Mouse (Mus musculus) embryonic facial prominence, embryonic 11.5 days (tissue): ENCODE results near the gene Nhej1. TPM values are rescaled to one million over a fixed set of nuclear protein-coding genes. Genes with fewer than 3 reads are reported as not detected.

Experiments
- ATAC-seq: fragments of 200-750 bp; cut with Nextera tagmentation; replicated peaks from 2 replicates; pipeline ENCODE4 v1.8.0; 2017; ENCODE audit warnings: low read depth; ENCODE audit not compliant: insufficient number of reproducible peaks, low FRiP score, low TSS enrichment
- DNase-seq: peaks from one replicate; pipeline ENCODE4 v3.0.0-alpha.2; 2015; ENCODE audit warnings: low spot score
- H3K27ac ChIP-seq: fragments of 300-500 bp; sonication (generic); replicated peaks from 2 replicates; pipeline ENCODE4 v1.5.1; 2014; ENCODE audit warnings: mild to moderate bottlenecking, low read depth, low read length, control low read depth
- H3K27me3 ChIP-seq: fragments of 300-500 bp; sonication (generic); 2 replicates; pipeline ENCODE4 v1.6.1; 2014; ENCODE audit warnings: mild to moderate bottlenecking, low read length, moderate library complexity, mixed read lengths; ENCODE audit not compliant: control insufficient read depth, insufficient read depth
- H3K36me3 ChIP-seq: fragments of 300-500 bp; sonication (generic); replicated peaks from 2 replicates; pipeline ENCODE4 v1.6.1; 2014; ENCODE audit warnings: low read depth, mild to moderate bottlenecking, low read length, moderate library complexity, mixed read lengths; ENCODE audit not compliant: control insufficient read depth, insufficient read depth
- H3K4me1 ChIP-seq: fragments of 300-500 bp; sonication (generic); 2 replicates; pipeline ENCODE4 v1.6.1; 2014; ENCODE audit warnings: low read length, mixed read lengths; ENCODE audit not compliant: control insufficient read depth, insufficient read depth
- H3K4me2 ChIP-seq: fragments of 300-500 bp; sonication (generic); 2 replicates; pipeline ENCODE4 v1.6.1; 2014; ENCODE audit warnings: low read depth, mild to moderate bottlenecking, control low read depth, low read length, moderate library complexity
- H3K4me3 ChIP-seq: fragments of 300-500 bp; sonication (generic); 2 replicates; pipeline ENCODE4 v1.5.1; 2014; ENCODE audit warnings: low read depth, low read length, control low read depth
- H3K9ac ChIP-seq: fragments of 300-500 bp; sonication (generic); replicated peaks from 2 replicates; pipeline ENCODE4 v1.6.1; 2014; ENCODE audit warnings: mild to moderate bottlenecking, control low read depth, low read length
- H3K9me3 ChIP-seq: fragments of 300-500 bp; sonication (generic); replicated peaks from 2 replicates; pipeline ENCODE4 v1.6.1; 2016; ENCODE audit warnings: mild to moderate bottlenecking, low read length, inconsistent platforms, mixed read lengths; ENCODE audit not compliant: control insufficient read depth
- WGBS: fragments of 180-500 bp; shearing (Covaris S2); extraction: QIAGEN DNeasy Blood & Tissue Kit; methylation state at CpG from one replicate; pipeline ENCODE4 v1.1.7; 2014; 5-methylcytosine and 5-hydroxymethylcytosine counted together
- polyA plus RNA-seq: library from polyadenylated mRNA; unstranded; fragments of >200 nt; fragmentation: Nextera tagmentation; extraction: Ambion mirVana; gene quantifications from 2 replicates; pipeline ENCODE4 v1.2.1, GENCODE M21; 2014

Gene Nhej1
- polyA plus RNA-seq, 1 experiment from 2014 or later = 12.0 TPM

- no peak overlapping the region for H3K9ac ChIP-seq
- no peaks in the 10 kb centered on the region for H3K9me3 ChIP-seq
- H3K4me3 ChIP-seq = no peak overlapping the region
- WGBS = 73% methylated on average over 3 of the region's 3 CpGs
- no peaks in the 10 kb centered on the region for H3K27me3 ChIP-seq
- H3K36me3 ChIP-seq = peaks cover 3% of the 10 kb centered on the region; the same call in 1 of the 2 replicates
- no peaks in the 10 kb centered on the region for H3K4me1 ChIP-seq
- ATAC-seq (no peak), DNase-seq (no peak)
- H3K27ac ChIP-seq = no peak overlapping the region
- no peak overlapping the region for H3K4me2 ChIP-seq
These were observed 11.7 kb upstream of the Nhej1 start for GRCm38 (mm10) chr1:75136730-75137129.

- H3K9me3 ChIP-seq = no peaks in the 10 kb centered on the region
- H3K9ac ChIP-seq = no peak overlapping the region
- H3K27ac ChIP-seq = no peak overlapping the region
- no peak overlapping the region for H3K4me2 ChIP-seq
- H3K4me3 ChIP-seq = no peak overlapping the region
- 88% methylated on average over 6 of the region's 6 CpGs for WGBS
- H3K27me3 ChIP-seq = no peaks in the 10 kb centered on the region
- H3K4me1 ChIP-seq = no peaks in the 10 kb centered on the region
- ATAC-seq (no peak), DNase-seq (no peak)
- peaks cover 3% of the 10 kb centered on the region; the same call in 1 of the 2 replicates for H3K36me3 ChIP-seq
These were observed 11.3 kb upstream of the Nhej1 start for GRCm38 (mm10) chr1:75136293-75136692.

- no peak within 1 kb of the TSS for H3K9ac ChIP-seq
- peaks cover 3% of the 10 kb centered on the region; the same call in 1 of the 2 replicates for H3K36me3 ChIP-seq
- H3K27me3 ChIP-seq = no peaks in the 10 kb centered on the region
- no peak within 1 kb of the TSS for H3K4me3 ChIP-seq
- no peak within 1 kb of the TSS for H3K27ac ChIP-seq
- no peaks in the 10 kb centered on the region for H3K9me3 ChIP-seq
- 62% methylated on average over 12 of the region's 12 CpGs for WGBS
- ATAC-seq (no peak), DNase-seq (no peak)
- no peaks in the 10 kb centered on the region for H3K4me1 ChIP-seq
- H3K4me2 ChIP-seq = no peak within 1 kb of the TSS
These were observed 8.6 kb upstream of the Nhej1 start, which contains the start of gene Slc23a3 for GRCm38 (mm10) chr1:75133421-75134207. Slc23a3 (minus strand) TSS chr1:75133890.

- Histone ChIP-seq H3K9ac (no peak overlapping the region), H3K4me1 (no peaks in the 10 kb centered on the region; the same call in 1 of the 2 replicates), H3K4me2 (no peak overlapping the region), H3K36me3 (no peaks in the 10 kb centered on the region), H3K4me3 (no peak overlapping the region), H3K9me3 (no peaks in the 10 kb centered on the region), H3K27me3 (no peaks in the 10 kb centered on the region), H3K27ac (no peak overlapping the region)
- 81% methylated on average over 3 of the region's 3 CpGs for WGBS
- no peak for DNase-seq
- no peak for ATAC-seq
These were observed 3.6 kb upstream of the Nhej1 start for GRCm38 (mm10) chr1:75128641-75129040.

- Histone ChIP-seq H3K4me2 (peak overlapping the region; percentile 35), H3K4me3 (peak overlapping the region; percentile 54), H3K9ac (no peak overlapping the region), H3K4me1 (no peaks in the 10 kb centered on the region; the same call in 1 of the 2 replicates), H3K27me3 (no peaks in the 10 kb centered on the region), H3K9me3 (no peaks in the 10 kb centered on the region), H3K36me3 (no peaks in the 10 kb centered on the region), H3K27ac (no peak overlapping the region)
- ATAC-seq (no peak), DNase-seq (no peak)
- 36% methylated on average over 5 of the region's 5 CpGs for WGBS
These were observed 418 bp upstream of the Nhej1 start for GRCm38 (mm10) chr1:75125418-75125817.

- H3K4me3 ChIP-seq = no peak overlapping the region
- no peak overlapping the region for H3K4me2 ChIP-seq
- H3K9ac ChIP-seq = no peak overlapping the region
- H3K27ac ChIP-seq = no peak overlapping the region
- H3K36me3 ChIP-seq = no peaks in the 10 kb centered on the region
- H3K27me3 ChIP-seq = no peaks in the 10 kb centered on the region
- no peaks in the 10 kb centered on the region for H3K9me3 ChIP-seq
- ATAC-seq = no peak
- no peak for DNase-seq
- 88% methylated on average over 3 of the region's 3 CpGs for WGBS
- no peaks in the 10 kb centered on the region; the same call in 1 of the 2 replicates for H3K4me1 ChIP-seq
These were observed 2.8 kb downstream of the Nhej1 start for GRCm38 (mm10) chr1:75122211-75122610.

GRCm38 (mm10) chr1:75052091-75052490, 72.9 kb downstream of the Nhej1 start:
- H3K27me3 ChIP-seq = no peaks in the 10 kb centered on the region

GRCm38 (mm10) chr1:75051428-75051827, 73.6 kb downstream of the Nhej1 start:
- no peak overlapping the region for H3K4me3 ChIP-seq
- no peak overlapping the region for H3K9ac ChIP-seq
- H3K4me2 ChIP-seq = no peak overlapping the region
- no peaks in the 10 kb centered on the region for H3K9me3 ChIP-seq
- DNase-seq (no peak), ATAC-seq (no peak)
- 72% methylated on average over 7 of the region's 7 CpGs for WGBS
- no peaks in the 10 kb centered on the region for H3K27me3 ChIP-seq
- H3K36me3 ChIP-seq = no peaks in the 10 kb centered on the region
- H3K4me1 ChIP-seq = no peaks in the 10 kb centered on the region
- no peak overlapping the region for H3K27ac ChIP-seq

More at GRCm38 (mm10) chr1:75052091-75052490, 72.9 kb downstream of the Nhej1 start:
- WGBS = 33% methylated on average over 4 of the region's 4 CpGs
- no peaks in the 10 kb centered on the region for H3K36me3 ChIP-seq
- no peaks in the 10 kb centered on the region for H3K9me3 ChIP-seq
- H3K4me1 ChIP-seq = no peaks in the 10 kb centered on the region
- ATAC-seq = no peak
- DNase-seq = peak; percentile 48
- H3K4me2 ChIP-seq = no peak overlapping the region
- no peak overlapping the region for H3K27ac ChIP-seq
- H3K4me3 ChIP-seq = no peak overlapping the region
- no peak overlapping the region for H3K9ac ChIP-seq
